Mouse (Mus musculus) neural tube, embryonic 13.5 days (tissue): Measurements from ENCODE around the gene Ctxn1. TPM values are rescaled to one million over a fixed set of nuclear protein-coding genes. Genes with fewer than 3 reads are reported as not detected.

Source experiments
- ATAC-seq: fragments of 200-750 bp; cut with Nextera tagmentation; 2 replicates; pipeline ENCODE4 v1.8.0; 2017; ENCODE audit warnings: low read depth, mild to moderate bottlenecking, moderate TSS enrichment, moderate library complexity
- H3K27ac ChIP-seq: fragments of 300-500 bp; sonication (generic); replicated peaks from 2 replicates; pipeline ENCODE4 v1.5.1; 2015; ENCODE audit warnings: moderate library complexity, mild to moderate bottlenecking, inconsistent platforms
- H3K27me3 ChIP-seq: fragments of 300-500 bp; sonication (generic); 2 replicates; pipeline ENCODE4 v1.6.1; 2015; ENCODE audit warnings: mild to moderate bottlenecking, inconsistent platforms
- H3K36me3 ChIP-seq: fragments of 300-500 bp; sonication (generic); 2 replicates; pipeline ENCODE4 v1.6.1; 2015; ENCODE audit warnings: mild to moderate bottlenecking, inconsistent platforms
- H3K4me1 ChIP-seq: fragments of 300-500 bp; sonication (generic); replicated peaks from 2 replicates; pipeline ENCODE4 v1.6.1; 2015; ENCODE audit warnings: inconsistent platforms
- H3K4me2 ChIP-seq: fragments of 300-500 bp; sonication (generic); 2 replicates; pipeline ENCODE4 v1.6.1; 2015; ENCODE audit warnings: inconsistent platforms, mild to moderate bottlenecking, moderate library complexity
- H3K4me3 ChIP-seq: fragments of 300-500 bp; sonication (generic); 2 replicates; pipeline ENCODE4 v1.5.1; 2015; ENCODE audit warnings: mild to moderate bottlenecking, inconsistent platforms
- H3K9ac ChIP-seq: fragments of 300-500 bp; sonication (generic); 2 replicates; pipeline ENCODE4 v1.6.1; 2015; ENCODE audit warnings: moderate library complexity, mild to moderate bottlenecking, inconsistent platforms
- H3K9me3 ChIP-seq: fragments of 300-500 bp; sonication (generic); 2 replicates; pipeline ENCODE4 v1.6.1; 2016; ENCODE audit warnings: inconsistent platforms
- WGBS: fragments of 180-500 bp; shearing (Covaris S2); methylation state at CpG from one replicate; pipeline ENCODE4 v1.1.7; 2015; 5-methylcytosine and 5-hydroxymethylcytosine counted together
- polyA plus RNA-seq: library from polyadenylated mRNA; unstranded; fragments of >200 nt; fragmentation: Nextera tagmentation; extraction: Ambion mirVana; gene quantifications from 2 replicates; pipeline ENCODE4 v1.2.1, GENCODE M21; 2015

Ctxn1 gene
- polyA plus RNA-seq, 1 experiment from 2014 or later = 301 TPM

GRCm38 (mm10) chr8:4247951-4248540, 11.0 kb downstream of the Ctxn1 start, which contains the start of gene Tgfbr3l:
Gene Tgfbr3l, plus strand, starts transcription at chr8:4248214.
- H3K36me3 ChIP-seq = peaks cover 70% of the 10 kb centered on the region
- 79% methylated on average over 15 of the region's 15 CpGs for WGBS
- no peak within 1 kb of the TSS for H3K4me2 ChIP-seq
- H3K4me3 ChIP-seq = no peak within 1 kb of the TSS
- no peak within 1 kb of the TSS for H3K27ac ChIP-seq
- H3K9ac ChIP-seq = 0 out of 2 replicates have a peak within 1 kb of the TSS, but pooled peaks have one; percentile 23
- H3K9me3 ChIP-seq = no peaks in the 10 kb centered on the region
- ATAC-seq = no peak
- no peaks in the 10 kb centered on the region for H3K27me3 ChIP-seq
- H3K4me1 ChIP-seq = peaks cover 21% of the 10 kb centered on the region

- Histone ChIP-seq H3K36me3 (peaks cover 78% of the 10 kb centered on the region), H3K4me2 (no peak overlapping the region), H3K4me1 (peaks cover 17% of the 10 kb centered on the region), H3K9ac (no peak overlapping the region), H3K9me3 (no peaks in the 10 kb centered on the region), H3K27ac (no peak overlapping the region), H3K27me3 (no peaks in the 10 kb centered on the region), H3K4me3 (no peak overlapping the region)
- ATAC-seq = no peak
- 91% methylated on average over 8 of the region's 8 CpGs for WGBS
Observed at GRCm38 (mm10) chr8:4247241-4247640, 11.8 kb downstream of the Ctxn1 start.

GRCm38 (mm10) chr8:4245737-4246136, 13.3 kb downstream of the Ctxn1 start:
- H3K4me1 ChIP-seq = peaks cover 17% of the 10 kb centered on the region
- H3K27ac ChIP-seq = no peak overlapping the region
- H3K9ac ChIP-seq = no peak overlapping the region
- no peak overlapping the region for H3K4me3 ChIP-seq
- H3K36me3 ChIP-seq = peaks cover 90% of the 10 kb centered on the region
- no peak overlapping the region for H3K4me2 ChIP-seq
- H3K9me3 ChIP-seq = no peaks in the 10 kb centered on the region
- WGBS = 82% methylated on average over 13 of the region's 13 CpGs
- no peak for ATAC-seq
- H3K27me3 ChIP-seq = no peaks in the 10 kb centered on the region

- 96% methylated on average over 5 of the region's 5 CpGs for WGBS
- peaks cover 93% of the 10 kb centered on the region for H3K36me3 ChIP-seq
- H3K4me3 ChIP-seq = no peak overlapping the region
- no peak overlapping the region for H3K4me2 ChIP-seq
- no peak overlapping the region for H3K9ac ChIP-seq
- ATAC-seq = no peak
- H3K27me3 ChIP-seq = no peaks in the 10 kb centered on the region
- peaks cover 20% of the 10 kb centered on the region for H3K4me1 ChIP-seq
- H3K27ac ChIP-seq = no peak overlapping the region
- no peaks in the 10 kb centered on the region for H3K9me3 ChIP-seq
Observed at GRCm38 (mm10) chr8:4245061-4245460, 14.0 kb downstream of the Ctxn1 start.

- H3K9ac ChIP-seq = peak overlapping the region; percentile 84
- 14% methylated on average over 19 of the region's 19 CpGs for WGBS
- ATAC-seq = peak; percentile 51; the same call in 1 of the 2 replicates
Observed at GRCm38 (mm10) chr8:4239193-4239890, 19.7 kb downstream of the Ctxn1 start.

GRCm38 (mm10) chr8:4238434-4239192, 20.5 kb downstream of the Ctxn1 start, which contains the start of the genes Map2k7 and Gm49320:
Gene Map2k7, plus strand, starts transcription at chr8:4238740.
Gene Gm49320, plus strand, starts transcription at chr8:4238865.
- under 1% methylated on average over 66 of the region's 71 CpGs for WGBS
- H3K27ac ChIP-seq = peak within 1 kb of the TSS; percentile 94
- peak within 1 kb of the TSS; percentile 84 for H3K9ac ChIP-seq
- peaks cover 33% of the 10 kb centered on the region for H3K4me1 ChIP-seq
- H3K4me2 ChIP-seq = peak within 1 kb of the TSS; percentile 96
- no peaks in the 10 kb centered on the region for H3K9me3 ChIP-seq
- H3K27me3 ChIP-seq = no peaks in the 10 kb centered on the region
- peaks cover 31% of the 10 kb centered on the region for H3K36me3 ChIP-seq
- peak within 1 kb of the TSS; percentile 87 for H3K4me3 ChIP-seq
- peak; percentile 94 for ATAC-seq

More at GRCm38 (mm10) chr8:4239193-4239890, 19.7 kb downstream of the Ctxn1 start:
- peak overlapping the region; percentile 87 for H3K4me3 ChIP-seq
- no peaks in the 10 kb centered on the region for H3K27me3 ChIP-seq
- H3K4me1 ChIP-seq = peaks cover 33% of the 10 kb centered on the region
- peak overlapping the region; percentile 96 for H3K4me2 ChIP-seq
- H3K36me3 ChIP-seq = peaks cover 38% of the 10 kb centered on the region
- no peaks in the 10 kb centered on the region for H3K9me3 ChIP-seq
- H3K27ac ChIP-seq = peak overlapping the region; percentile 94

GRCm38 (mm10) chr8:4237814-4238433, 21.1 kb downstream of the Ctxn1 start:
- 21% methylated on average over 15 of the region's 15 CpGs for WGBS
- H3K4me1 ChIP-seq = peaks cover 33% of the 10 kb centered on the region
- H3K9ac ChIP-seq = peak overlapping the region; percentile 74

GRCm38 (mm10) chr8:4230612-4231351, 28.3 kb downstream of the Ctxn1 start:
- H3K9ac ChIP-seq = no peak overlapping the region
- H3K27me3 ChIP-seq = peaks cover 33% of the 10 kb centered on the region
- H3K4me2 ChIP-seq = no peak overlapping the region
- H3K27ac ChIP-seq = no peak overlapping the region
- WGBS = 61% methylated on average over 10 of the region's 10 CpGs
- H3K4me3 ChIP-seq = no peak overlapping the region
- no peaks in the 10 kb centered on the region for H3K9me3 ChIP-seq
- H3K4me1 ChIP-seq = 0 out of 2 replicates have a peak, but pooled peaks cover 6% of the 10 kb centered on the region
- H3K36me3 ChIP-seq = no peaks in the 10 kb centered on the region
- no peak for ATAC-seq

More at GRCm38 (mm10) chr8:4237814-4238433, 21.1 kb downstream of the Ctxn1 start:
- H3K36me3 ChIP-seq = peaks cover 24% of the 10 kb centered on the region
- H3K9me3 ChIP-seq = no peaks in the 10 kb centered on the region
- peak overlapping the region; percentile 87 for H3K4me3 ChIP-seq
- peak; percentile 0; the same call in 1 of the 2 replicates for ATAC-seq
- H3K4me2 ChIP-seq = peak overlapping the region; percentile 74
- peak overlapping the region; percentile 94 for H3K27ac ChIP-seq
- H3K27me3 ChIP-seq = no peaks in the 10 kb centered on the region

- H3K4me3 ChIP-seq = no peak overlapping the region
- WGBS = 74% methylated on average over 5 of the region's 5 CpGs
- no peak overlapping the region for H3K27ac ChIP-seq
- H3K4me2 ChIP-seq = no peak overlapping the region
- no peak for ATAC-seq
- H3K4me1 ChIP-seq = 0 out of 2 replicates have a peak, but pooled peaks cover 6% of the 10 kb centered on the region
- no peak overlapping the region for H3K9ac ChIP-seq
- no peaks in the 10 kb centered on the region for H3K9me3 ChIP-seq
- no peaks in the 10 kb centered on the region for H3K36me3 ChIP-seq
- peaks cover 42% of the 10 kb centered on the region for H3K27me3 ChIP-seq
Observed at GRCm38 (mm10) chr8:4229784-4230183, 29.3 kb downstream of the Ctxn1 start.

- Histone ChIP-seq H3K4me1 (0 out of 2 replicates have a peak, but pooled peaks cover 6% of the 10 kb centered on the region), H3K9ac (no peak overlapping the region), H3K9me3 (no peaks in the 10 kb centered on the region), H3K27ac (no peak overlapping the region), H3K4me3 (no peak overlapping the region), H3K36me3 (no peaks in the 10 kb centered on the region), H3K27me3 (peaks cover 42% of the 10 kb centered on the region), H3K4me2 (no peak overlapping the region)
- ATAC-seq = no peak
- WGBS = 91% methylated on average over 4 of the region's 4 CpGs
Observed at GRCm38 (mm10) chr8:4227919-4228318, 31.2 kb downstream of the Ctxn1 start.
